Mouse (Mus musculus) adrenal gland, adult 18-20 months (tissue): ENCODE measurements around the gene Btbd35f10. TPM values are rescaled to one million over a fixed set of nuclear protein-coding genes. Genes with fewer than 3 reads are reported as not detected.
"Not testable (repeated sequence)": the region's sequence is repeated elsewhere in the genome, so short reads cannot be mapped to it uniquely, and the experiment has no call there.

Source experiments
- DNase-seq, 2 experiments: peaks; one replicate each; pipeline ENCODE4 v3.0.0; 2021 to 2022; ENCODE audit warnings: low spot score in 2 of 2
- long read RNA-seq, 2 experiments: library from polyadenylated mRNA; stranded (forward); transcript quantifications; one replicate each; pipeline ENCODE4 v2.0.0; 2021
- total RNA-seq, 2 experiments: library from RNA; stranded (reverse); gene quantifications; 1 replicate in 1 of 2; 2 replicates in 1 of 2; pipeline ENCODE4 v1.2.3; 2021

Btbd35f10 gene
- total RNA-seq = not detected
- long read RNA-seq, experiment 1 = 0 reads
- long read RNA-seq, experiment 2 = 0 reads

GRCm38 (mm10) chrX:3752785-3753184, at the start of gene Btbd35f10:
TSS of gene Btbd35f10 (minus strand) at chrX:3752885.
- DNase-seq = not testable (repeated sequence)

Other genes with a start within 250 kb of the Btbd35f10 start
- not detected for gene Btbd35f18, start 52.7 kb downstream of the Btbd35f10 start, total RNA-seq
- not detected for gene Btbd35f16, start 204.1 kb upstream of the Btbd35f10 start, total RNA-seq